Mouse (Mus musculus): ENCODE results near the gene Tpt1. TPM values are rescaled to one million over a fixed set of nuclear protein-coding genes. Genes with fewer than 3 reads are reported as not detected.

Tpt1 gene
- polyA plus RNA-seq, 1 experiment from 2014 or later = 1,053 TPM

DNA sequence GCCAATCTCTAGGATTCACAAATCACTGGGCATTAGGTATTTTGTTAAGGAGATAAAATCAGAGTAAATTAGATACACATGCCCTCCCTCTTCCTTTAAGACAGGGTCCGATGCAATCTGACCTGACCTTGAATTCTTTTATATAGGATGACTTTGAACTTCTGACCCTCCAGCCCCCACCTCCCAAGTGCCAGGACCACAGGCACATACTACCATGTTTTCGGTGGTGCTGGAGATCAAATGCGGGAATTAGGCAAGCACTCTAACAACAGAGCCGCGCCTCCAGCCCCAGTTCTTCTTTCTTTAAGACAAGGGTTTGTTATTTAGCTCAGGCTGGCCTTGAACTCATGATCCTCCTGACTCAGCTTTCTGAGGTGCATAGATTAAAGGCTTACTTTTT lies 39.0 kb downstream of the Tpt1 start:
- 80% methylated on average over 5 of the region's 5 CpGs for WGBS

DNA sequence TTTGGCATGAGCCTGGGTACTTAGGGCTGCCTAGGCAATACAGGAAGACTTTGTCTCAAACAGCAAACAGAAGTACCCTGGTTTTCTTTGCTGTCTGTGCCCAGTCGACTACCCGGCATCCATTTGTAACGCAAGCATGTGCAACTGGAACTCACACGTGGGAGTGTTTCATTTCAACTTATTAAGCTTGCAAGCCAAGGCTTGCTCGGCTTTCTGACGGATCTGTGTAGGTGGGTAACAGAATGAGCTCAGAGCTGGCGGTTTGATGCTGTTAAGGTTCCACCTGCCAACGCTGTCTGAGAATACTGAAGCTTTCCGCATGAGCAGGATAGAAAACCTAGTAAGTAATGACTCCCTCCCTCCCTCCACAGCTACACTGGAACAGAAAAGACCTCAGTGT lies 47.2 kb downstream of the Tpt1 start:
- Histone ChIP-seq H3K27ac (no peak overlapping the region), H3K4me1 (replicated peaks) (no peaks in the 10 kb centered on the region), H3K9ac (no peak overlapping the region), H3K9me3 (no peaks in the 10 kb centered on the region), H3K4me3 (replicated peaks) (no peak overlapping the region), H3K36me3 (no peaks in the 10 kb centered on the region), H3K4me2 (replicated peaks) (no peak overlapping the region), H3K27me3 (replicated peaks) (no peaks in the 10 kb centered on the region)
- ATAC-seq = no peak
- WGBS = 81% methylated on average over 9 of the region's 9 CpGs

More for the DNA sequence above, 39.0 kb downstream of the Tpt1 start:
- no peak overlapping the region for H3K9ac ChIP-seq
- H3K4me3 ChIP-seq (replicated peaks) = no peak overlapping the region
- H3K27me3 ChIP-seq (replicated peaks) = no peaks in the 10 kb centered on the region
- no peaks in the 10 kb centered on the region for H3K9me3 ChIP-seq
- no peak for ATAC-seq
- H3K36me3 ChIP-seq = no peaks in the 10 kb centered on the region
- H3K4me1 ChIP-seq (replicated peaks) = no peaks in the 10 kb centered on the region
- no peak overlapping the region for H3K27ac ChIP-seq
- H3K4me2 ChIP-seq (replicated peaks) = no peak overlapping the region

Other genes with a start within 250 kb of the Tpt1 start
- not detected in 2 replicates for gene Erich6b, start 202.8 kb upstream of the Tpt1 start, polyA plus RNA-seq (2015; fragmentation: Nextera tagmentation; extraction: Ambion mirVana)
- 17.5 and 18.0 TPM in 2 replicates for gene Cog3, start 90.6 kb upstream of the Tpt1 start, polyA plus RNA-seq (2015; fragmentation: Nextera tagmentation; extraction: Ambion mirVana)
- gene Slc25a30, start 58.1 kb upstream of the Tpt1 start, polyA plus RNA-seq (2015; fragmentation: Nextera tagmentation; extraction: Ambion mirVana) = 2.3 and 3.0 TPM in 2 replicates
- gene Kctd4, start 109.9 kb downstream of the Tpt1 start, polyA plus RNA-seq (2015; fragmentation: Nextera tagmentation; extraction: Ambion mirVana) = 0.42 and 0.59 TPM in 2 replicates
- gene Gtf2f2, start 165.8 kb downstream of the Tpt1 start, polyA plus RNA-seq (2015; fragmentation: Nextera tagmentation; extraction: Ambion mirVana) = 34.7 and 37.2 TPM in 2 replicates